Comparison of ENCODE assay signal across 47 mouse cellular contexts in genomic region chr19:12200334-12200733, GRCm38 (mm10). TPM values are rescaled to one million over a fixed set of nuclear protein-coding genes. Genes with fewer than 3 reads are reported as not detected.
"Had no signal": no experiment of that assay in that cellular context is flagged by ENCODE, and none has a peak within 500 bp of the region (broad histone marks: within the 10 kb centered on the region; RNA-seq: fewer than 3 reads in every experiment).

Gene Olfr1431 (plus strand): TSS chr19:12200634.

- DNase-seq: left cerebral cortex, postnatal 4 days; liver; liver, embryonic 13.5 days; lung, adult 18-20 months; lung, adult 2 months; lung, embryonic 14.5 days; lung, postnatal 10 days; lung, postnatal 14 days; lung, postnatal 36 days; lung, postnatal 4 days; midbrain, embryonic 14.5 days had no signal

- ATAC-seq: liver, embryonic 12.5 days; lung, postnatal 0 days; midbrain, embryonic 13.5 days; midbrain, embryonic 15.5 days; midbrain, embryonic 16.5 days had no signal

- H3K4me1 ChIP-seq: limb, embryonic 10.5 days; limb, embryonic 12.5 days; limb, embryonic 13.5 days; limb, embryonic 15.5 days; liver, embryonic 12.5 days; liver, embryonic 13.5 days; liver, embryonic 15.5 days; lung, embryonic 15.5 days; megakaryocyte, embryonic 14.5 days; midbrain, embryonic 10.5 days; midbrain, embryonic 12.5 days; midbrain, embryonic 13.5 days; midbrain, embryonic 15.5 days; neural tube, embryonic 12.5 days had no signal

- H3K4me2 ChIP-seq: limb, embryonic 12.5 days; limb, embryonic 13.5 days; limb, embryonic 15.5 days; liver, embryonic 11.5 days; liver, embryonic 12.5 days; liver, embryonic 13.5 days; liver, embryonic 15.5 days; lung, embryonic 14.5 days; lung, embryonic 15.5 days; midbrain, embryonic 11.5 days; midbrain, embryonic 12.5 days; midbrain, embryonic 13.5 days; midbrain, embryonic 15.5 days; neural tube, embryonic 12.5 days had no signal

- H3K9ac ChIP-seq: limb, embryonic 12.5 days; limb, embryonic 13.5 days; limb, embryonic 15.5 days; liver, embryonic 12.5 days; liver, embryonic 13.5 days; liver, embryonic 14.5 days; liver, embryonic 15.5 days; lung, embryonic 14.5 days; lung, embryonic 15.5 days; midbrain, embryonic 12.5 days; midbrain, embryonic 13.5 days; midbrain, embryonic 15.5 days; neural tube, embryonic 12.5 days had no signal

- H3K36me3 ChIP-seq: limb, embryonic 10.5 days; limb, embryonic 12.5 days; limb, embryonic 13.5 days; limb, embryonic 15.5 days; liver, embryonic 12.5 days; liver, embryonic 13.5 days; liver, embryonic 15.5 days; lung, embryonic 15.5 days; midbrain, embryonic 10.5 days; midbrain, embryonic 12.5 days; midbrain, embryonic 13.5 days; midbrain, embryonic 15.5 days; neural tube, embryonic 12.5 days had no signal

- H3K4me3 ChIP-seq: limb, embryonic 10.5 days; limb, embryonic 12.5 days; limb, embryonic 13.5 days; limb, embryonic 15.5 days; liver, embryonic 12.5 days; liver, embryonic 13.5 days; liver, embryonic 15.5 days; lung, embryonic 15.5 days; megakaryocyte, embryonic 14.5 days; midbrain, embryonic 10.5 days; midbrain, embryonic 12.5 days; midbrain, embryonic 13.5 days; midbrain, embryonic 15.5 days; myocyte; neural tube, embryonic 12.5 days had no signal

- H3K27me3 ChIP-seq: limb, embryonic 12.5 days; limb, embryonic 13.5 days; limb, embryonic 15.5 days; liver, embryonic 12.5 days; liver, embryonic 13.5 days; liver, embryonic 15.5 days; lung, embryonic 15.5 days; megakaryocyte, embryonic 14.5 days; midbrain, embryonic 12.5 days; midbrain, embryonic 13.5 days; midbrain, embryonic 15.5 days; neural tube, embryonic 12.5 days had no signal

- H3K27ac ChIP-seq: limb, embryonic 10.5 days; limb, embryonic 12.5 days; limb, embryonic 13.5 days; limb, embryonic 15.5 days; liver, embryonic 12.5 days; liver, embryonic 13.5 days; liver, embryonic 14.5 days; liver, embryonic 15.5 days; lung, embryonic 15.5 days; macrophage; midbrain, embryonic 10.5 days; midbrain, embryonic 12.5 days; midbrain, embryonic 13.5 days; midbrain, embryonic 15.5 days; neural tube, embryonic 12.5 days had no signal

- H3K9me3 ChIP-seq: limb, embryonic 10.5 days; limb, embryonic 12.5 days; limb, embryonic 13.5 days; limb, embryonic 15.5 days; liver, embryonic 12.5 days; liver, embryonic 13.5 days; liver, embryonic 15.5 days; lung, embryonic 15.5 days; megakaryocyte, embryonic 14.5 days; midbrain, embryonic 10.5 days; midbrain, embryonic 12.5 days; midbrain, embryonic 13.5 days; midbrain, embryonic 15.5 days; neural tube, embryonic 12.5 days had no signal

RNA-seq across cellular contexts. Expression of gene Olfr1431, which starts in this region (rescaled TPM):
- total RNA-seq: left cerebral cortex, adult 8-10 months; left cerebral cortex, postnatal 10 days; left cerebral cortex, postnatal 14 days; left cerebral cortex, postnatal 25 days; left cerebral cortex, postnatal 36 days; left cerebral cortex, postnatal 4 days; liver, adult 2 months; megakaryocyte progenitor cell, adult 5-6 weeks; megakaryocyte, adult 5-6 weeks; megakaryocyte-erythroid progenitor cell, adult 5-6 weeks; midbrain, postnatal 0 days; monocyte, adult 5-6 weeks had no signal
- polyA plus RNA-seq: limb, embryonic 10.5 days; limb, embryonic 11.5 days; limb, embryonic 12.5 days; limb, embryonic 13.5 days; limb, embryonic 14.5 days; limb, embryonic 15.5 days; liver, adult 2 months; liver, embryonic 11.5 days; liver, embryonic 12.5 days; liver, embryonic 13.5 days; liver, embryonic 14.5 days; liver, embryonic 15.5 days; liver, embryonic 16.5 days; lung, adult 2 months; lung, embryonic 14.5 days; lung, embryonic 15.5 days; lung, embryonic 16.5 days; lung, postnatal 0 days; midbrain, embryonic 10.5 days; midbrain, embryonic 11.5 days; midbrain, embryonic 12.5 days; midbrain, embryonic 13.5 days; midbrain, embryonic 14.5 days; midbrain, embryonic 15.5 days; midbrain, postnatal 0 days; myocyte; neural tube, embryonic 11.5 days; neural tube, embryonic 12.5 days had no signal
